Mouse (Mus musculus) limb, embryonic 14.5 days (tissue): ENCODE results near the gene Gm20388. TPM values are rescaled to one million over a fixed set of nuclear protein-coding genes. Genes with fewer than 3 reads are reported as not detected.

ENCODE experiments used
- ATAC-seq: fragments of 200-750 bp; cut with Nextera tagmentation; 2 replicates; pipeline ENCODE4 v1.8.0; 2017; ENCODE audit warnings: low read depth, moderate number of reproducible peaks, moderate TSS enrichment; ENCODE audit not compliant: low FRiP score
- DNase-seq: peaks from one replicate; pipeline ENCODE4 v3.0.0-alpha.2; 2015; ENCODE audit warnings: low spot score
- H3K27ac ChIP-seq: fragments of 300-500 bp; sonication (generic); replicated peaks from 2 replicates; pipeline ENCODE4 v1.5.1; 2014; ENCODE audit warnings: low read depth, mild to moderate bottlenecking, low read length, moderate library complexity, mixed read lengths
- H3K27me3 ChIP-seq: fragments of 300-500 bp; sonication (generic); 2 replicates; pipeline ENCODE4 v1.6.1; 2014; ENCODE audit warnings: low read length, mixed read lengths; ENCODE audit not compliant: control insufficient read depth, insufficient read depth
- H3K36me3 ChIP-seq: fragments of 300-500 bp; sonication (generic); 2 replicates; pipeline ENCODE4 v1.6.1; 2014; ENCODE audit warnings: mild to moderate bottlenecking, low read length, moderate library complexity, mixed read lengths; ENCODE audit not compliant: control insufficient read depth, insufficient read depth
- H3K4me1 ChIP-seq: fragments of 300-500 bp; sonication (generic); 2 replicates; pipeline ENCODE4 v1.6.1; 2014; ENCODE audit warnings: antibody characterized with exemption, low read length, mixed read lengths; ENCODE audit not compliant: control insufficient read depth, insufficient read depth
- H3K4me2 ChIP-seq: fragments of 300-500 bp; sonication (generic); replicated peaks from 2 replicates; pipeline ENCODE4 v1.6.1; 2014; ENCODE audit warnings: low read depth, mild to moderate bottlenecking, low read length, moderate library complexity; ENCODE audit not compliant: severe bottlenecking
- H3K4me3 ChIP-seq: fragments of 300-500 bp; sonication (generic); replicated peaks from 2 replicates; pipeline ENCODE4 v1.5.1; 2014; ENCODE audit warnings: low read length
- H3K9ac ChIP-seq: fragments of 300-500 bp; sonication (generic); 2 replicates; pipeline ENCODE4 v1.6.1; 2014; ENCODE audit warnings: mild to moderate bottlenecking, low read depth, low read length, moderate library complexity; ENCODE audit not compliant: severe bottlenecking
- H3K9me3 ChIP-seq: fragments of 300-500 bp; sonication (generic); 2 replicates; pipeline ENCODE4 v1.6.1; 2016; ENCODE audit warnings: low read length; ENCODE audit not compliant: control insufficient read depth
- POLR2A ChIP-seq: fragments of 200-500 bp; IDR thresholded peaks from 2 replicates; pipeline ENCODE4 v1.8.0; 2012; ENCODE audit warnings: inconsistent platforms, mild to moderate bottlenecking, moderate library complexity, borderline replicate concordance; ENCODE audit not compliant: insufficient read depth, insufficient read length; ENCODE audit errors: extremely low read depth
- WGBS: fragments of 180-500 bp; shearing (Covaris S2); extraction: QIAGEN DNeasy Blood & Tissue Kit; methylation state at CpG from one replicate; pipeline ENCODE4 v1.1.7; 2014; 5-methylcytosine and 5-hydroxymethylcytosine counted together
- polyA plus RNA-seq, 2 experiments: library from polyadenylated mRNA; depleted of rRNA in 1 of 2; stranded (reverse) in 1 of 2; unstranded in 1 of 2; fragments of >200 nt; fragmentation: Nextera tagmentation in 1 of 2; extraction: Ambion mirVana in 1 of 2; gene quantifications; 2 replicates each; pipeline versions ENCODE4 v1.2.1 to v1.2.3; 2012 to 2014

The Gm20388 gene
- polyA plus RNA-seq, 2 experiments: 1.9 to 49.9 TPM

DNA sequence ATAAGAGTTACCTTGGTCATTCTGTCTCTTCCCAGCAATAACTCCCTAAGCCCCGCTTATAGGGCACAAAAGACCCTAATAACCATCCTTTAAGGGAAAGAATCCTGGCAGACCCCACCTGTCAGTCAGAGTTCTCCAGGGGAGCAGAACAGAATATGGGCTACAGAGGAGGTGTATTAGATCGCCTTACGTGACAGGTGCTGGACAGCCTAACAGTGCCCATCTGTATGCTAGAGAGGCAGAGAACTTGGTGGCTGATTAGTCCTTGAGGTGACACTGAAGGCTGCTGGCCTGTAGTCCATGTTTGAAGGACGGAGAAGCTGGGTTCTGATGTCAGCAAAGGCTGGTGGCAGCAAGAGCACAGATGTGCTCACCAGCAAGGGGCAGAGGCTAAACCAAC, 200.3 kb downstream of the Gm20388 start:
- DNase-seq: no peak
- Histone ChIP-seq H3K9ac (no peak overlapping the region), H3K27ac (no peak overlapping the region), H3K4me3 (no peak overlapping the region), H3K27me3 (peaks cover 20% of the 10 kb centered on the region), H3K36me3 (no peaks in the 10 kb centered on the region), H3K9me3 (no peaks in the 10 kb centered on the region), H3K4me1 (0 out of 2 replicates have a peak, but pooled peaks cover 2% of the 10 kb centered on the region), H3K4me2 (no peak overlapping the region)
- 86% methylated on average over 4 of the region's 4 CpGs for WGBS
- no peak for ATAC-seq
- TF ChIP-seq POLR2A: no peak

DNA sequence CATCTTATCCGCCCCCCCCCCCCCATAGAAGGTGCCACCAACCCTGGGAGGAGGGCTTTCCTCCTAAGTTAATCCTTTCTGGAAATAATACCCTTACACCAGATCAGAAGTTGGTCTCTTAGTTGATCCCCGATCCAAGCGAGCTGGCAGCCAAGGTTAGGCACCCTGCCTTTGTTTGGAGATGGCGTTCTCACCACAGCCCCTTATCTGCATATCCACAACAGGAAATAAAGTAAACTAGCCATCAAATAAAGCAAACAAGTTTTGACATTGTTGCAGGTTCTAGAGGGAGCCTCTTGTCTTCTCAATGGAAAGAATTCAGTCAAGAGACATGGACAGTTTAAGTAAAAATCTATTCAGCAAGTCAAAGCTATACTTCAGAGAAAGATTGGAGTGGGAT, 200.7 kb downstream of the Gm20388 start:
- no peak overlapping the region for H3K9ac ChIP-seq
- H3K36me3 ChIP-seq: no peaks in the 10 kb centered on the region
- no peak for DNase-seq
- 0 out of 2 replicates have a peak, but pooled peaks cover 2% of the 10 kb centered on the region for H3K4me1 ChIP-seq
- H3K27ac ChIP-seq: no peak overlapping the region
- TF ChIP-seq POLR2A: no peak
- no peaks in the 10 kb centered on the region for H3K9me3 ChIP-seq
- ATAC-seq: no peak
- WGBS: 72% methylated on average over 4 of the region's 4 CpGs
- H3K4me3 ChIP-seq: no peak overlapping the region
- no peak overlapping the region for H3K4me2 ChIP-seq
- peaks cover 24% of the 10 kb centered on the region for H3K27me3 ChIP-seq

- Histone ChIP-seq H3K27ac (no peak overlapping the region), H3K4me1 (0 out of 2 replicates have a peak, but pooled peaks cover 2% of the 10 kb centered on the region), H3K36me3 (no peaks in the 10 kb centered on the region), H3K4me3 (no peak overlapping the region), H3K27me3 (peaks cover 24% of the 10 kb centered on the region), H3K9ac (no peak overlapping the region), H3K4me2 (no peak overlapping the region), H3K9me3 (no peaks in the 10 kb centered on the region)
- WGBS: 82% methylated on average over 5 of the region's 5 CpGs
- ATAC-seq: no peak
- TF ChIP-seq POLR2A: no peak
- DNase-seq: no peak
These were observed 201.9 kb downstream of the Gm20388 start for GRCm38 (mm10) chr8:120112535-120112934.

- no peaks in the 10 kb centered on the region for H3K36me3 ChIP-seq
- TF ChIP-seq POLR2A: no peak
- peaks cover 24% of the 10 kb centered on the region for H3K27me3 ChIP-seq
- 0 out of 2 replicates have a peak overlapping the region, but pooled peaks have one; percentile 44 for H3K27ac ChIP-seq
- DNase-seq (peak; percentile 43), ATAC-seq (no peak; the same call in 1 of the 2 replicates)
- WGBS: 4% methylated on average over 10 of the region's 10 CpGs
- H3K9me3 ChIP-seq: no peaks in the 10 kb centered on the region
- H3K4me3 ChIP-seq: peak overlapping the region; percentile 68
- H3K4me2 ChIP-seq: peak overlapping the region; percentile 97
- peak overlapping the region; percentile 56 for H3K9ac ChIP-seq
- H3K4me1 ChIP-seq: 0 out of 2 replicates have a peak, but pooled peaks cover 2% of the 10 kb centered on the region
These were observed 202.7 kb downstream of the Gm20388 start for GRCm38 (mm10) chr8:120113306-120113705.

- under 1% methylated on average over 46 of the region's 61 CpGs for WGBS
- Histone ChIP-seq H3K9me3 (no peaks in the 10 kb centered on the region), H3K27ac (0 out of 2 replicates have a peak within 1 kb of the TSS, but pooled peaks have one; percentile 44), H3K4me1 (0 out of 2 replicates have a peak, but pooled peaks cover 2% of the 10 kb centered on the region), H3K9ac (peak within 1 kb of the TSS; percentile 68), H3K4me2 (peak within 1 kb of the TSS; percentile 97), H3K27me3 (peaks cover 24% of the 10 kb centered on the region), H3K36me3 (no peaks in the 10 kb centered on the region), H3K4me3 (peak within 1 kb of the TSS; percentile 68)
- DNase-seq: peak; percentile 99
- peak; percentile 72; the same call in 1 of the 2 replicates for TF ChIP-seq POLR2A
- peak; percentile 97 for ATAC-seq
These were observed 203.2 kb downstream of the Gm20388 start, which contains the start of gene 6430548M08Rik for GRCm38 (mm10) chr8:120113758-120114255. TSS of gene 6430548M08Rik (plus strand) at chr8:120114152.
